Mouse (Mus musculus) megakaryocyte, embryonic 14.5 days (primary cell): ENCODE measurements around the gene Smarcd2.

ENCODE experiments used
- FLI1 ChIP-seq: IDR thresholded peaks from 2 replicates; pipeline ENCODE4 v1.6.1; 2012; ENCODE audit warnings: low read length, inconsistent platforms, mixed read lengths
- GATA1 ChIP-seq: IDR thresholded peaks from 3 replicates; pipeline ENCODE4 v1.6.1; 2012; ENCODE audit warnings: mixed read lengths, low read length, inconsistent platforms, borderline replicate concordance

GRCm38 (mm10) chr11:106254767-106255166, 18.0 kb downstream of the Smarcd2 start:
- TF ChIP-seq GATA1 (no peak), FLI1 (no peak)
